Mouse (Mus musculus) forebrain, embryonic 16.5 days (tissue): ENCODE measurements around the gene Klk1b5. TPM values are rescaled to one million over a fixed set of nuclear protein-coding genes. Genes with fewer than 3 reads are reported as not detected.
"Not testable (repeated sequence)": the region's sequence is repeated elsewhere in the genome, so short reads cannot be mapped to it uniquely, and the experiment has no call there.

Experiments used
- ATAC-seq: fragments of 200-750 bp; cut with Nextera tagmentation; 2 replicates; pipeline ENCODE4 v1.8.0; 2017; ENCODE audit warnings: mild to moderate bottlenecking, moderate library complexity
- H3K27ac ChIP-seq: fragments of 300-500 bp; sonication (generic); 2 replicates; pipeline ENCODE4 v1.5.1; 2014; ENCODE audit warnings: low read length, control low read depth
- H3K27me3 ChIP-seq: fragments of 300-500 bp; sonication (generic); replicated peaks from 2 replicates; pipeline ENCODE4 v1.6.1; 2014; ENCODE audit warnings: low read length; ENCODE audit not compliant: control insufficient read depth, insufficient read depth
- H3K36me3 ChIP-seq: fragments of 300-500 bp; sonication (generic); 2 replicates; pipeline ENCODE4 v1.6.1; 2014; ENCODE audit not compliant: control insufficient read depth, insufficient read depth
- H3K4me1 ChIP-seq: fragments of 300-500 bp; sonication (generic); replicated peaks from 2 replicates; pipeline ENCODE4 v1.6.1; 2014; ENCODE audit warnings: low read length; ENCODE audit not compliant: control insufficient read depth, insufficient read depth
- H3K4me2 ChIP-seq: fragments of 300-500 bp; sonication (generic); 2 replicates; pipeline ENCODE4 v1.6.1; 2014; ENCODE audit warnings: mild to moderate bottlenecking, low read length, control low read depth
- H3K4me3 ChIP-seq: fragments of 300-500 bp; sonication (generic); replicated peaks from 2 replicates; pipeline ENCODE4 v1.5.1; 2014; ENCODE audit warnings: mild to moderate bottlenecking, low read length, control low read depth
- H3K9ac ChIP-seq: fragments of 300-500 bp; sonication (generic); replicated peaks from 2 replicates; pipeline ENCODE4 v1.6.1; 2014; ENCODE audit warnings: low read depth, low read length, control low read depth
- H3K9me3 ChIP-seq: fragments of 300-500 bp; sonication (generic); 2 replicates; pipeline ENCODE4 v1.6.1; 2016; ENCODE audit warnings: low read length; ENCODE audit not compliant: control insufficient read depth
- WGBS: fragments of 180-500 bp; shearing (Covaris S2); extraction: QIAGEN DNeasy Blood & Tissue Kit; methylation state at CpG from one replicate; pipeline ENCODE4 v1.1.7; 2014; 5-methylcytosine and 5-hydroxymethylcytosine counted together
- polyA plus RNA-seq: library from polyadenylated mRNA; unstranded; fragments of >200 nt; fragmentation: Nextera tagmentation; extraction: Ambion mirVana; gene quantifications from 2 replicates; pipeline ENCODE4 v1.2.1, GENCODE M21; 2015

Gene Klk1b5
- polyA plus RNA-seq = not detected in 2 replicates

- no peak for ATAC-seq
- H3K4me2 ChIP-seq = no peak within 1 kb of the TSS
- 85% methylated on average over 1 of the region's 1 CpGs for WGBS
- H3K9me3 ChIP-seq = no peaks in the 10 kb centered on the region
- no peaks in the 10 kb centered on the region for H3K4me1 ChIP-seq
- H3K4me3 ChIP-seq = no peak within 1 kb of the TSS
- no peaks in the 10 kb centered on the region for H3K27me3 ChIP-seq
- no peak within 1 kb of the TSS for H3K9ac ChIP-seq
- H3K36me3 ChIP-seq = no peaks in the 10 kb centered on the region
- no peak within 1 kb of the TSS for H3K27ac ChIP-seq
Observed at GRCm38 (mm10) chr7:44215645-44216044, at the start of gene Klk1b5. Gene Klk1b5, plus strand, starts transcription at chr7:44215945.

DNA sequence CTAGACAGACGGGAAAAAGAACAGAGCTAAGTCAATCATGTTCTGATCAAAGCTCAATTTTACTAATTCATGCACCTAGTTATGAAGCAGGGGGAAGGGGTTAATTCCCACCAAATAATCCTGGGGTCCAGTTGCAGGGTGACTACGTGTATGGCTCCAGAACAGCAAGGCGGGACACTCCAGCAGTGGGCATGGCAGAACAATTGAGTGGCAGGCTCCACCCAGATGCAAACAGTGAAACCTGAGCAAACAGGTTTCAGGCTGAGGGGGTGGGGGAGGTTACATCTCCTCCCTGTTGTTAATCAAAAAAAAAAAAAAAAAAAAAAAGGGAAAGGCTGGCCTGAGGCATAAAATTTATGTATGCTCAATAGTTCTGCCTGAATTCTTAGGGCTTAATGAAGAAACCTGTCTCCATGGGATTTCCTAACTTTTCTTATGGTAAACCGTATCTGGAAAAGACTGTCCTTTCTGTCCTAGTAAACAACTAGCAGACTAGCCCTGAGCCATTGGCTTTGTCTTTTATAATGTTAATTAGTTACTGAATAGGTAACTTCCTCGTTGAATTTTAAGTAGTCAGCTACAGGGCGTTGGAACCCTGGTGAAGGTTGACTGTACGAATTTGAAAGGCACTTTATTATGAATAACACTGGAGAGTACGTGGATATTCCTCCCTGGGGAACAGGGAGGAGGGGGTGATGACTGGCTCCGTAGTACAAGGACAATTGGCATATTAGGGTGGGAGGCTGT, 36.3 kb upstream of the Klk1b5 start:
- WGBS = 16% methylated on average over 9 of the region's 9 CpGs

DNA sequence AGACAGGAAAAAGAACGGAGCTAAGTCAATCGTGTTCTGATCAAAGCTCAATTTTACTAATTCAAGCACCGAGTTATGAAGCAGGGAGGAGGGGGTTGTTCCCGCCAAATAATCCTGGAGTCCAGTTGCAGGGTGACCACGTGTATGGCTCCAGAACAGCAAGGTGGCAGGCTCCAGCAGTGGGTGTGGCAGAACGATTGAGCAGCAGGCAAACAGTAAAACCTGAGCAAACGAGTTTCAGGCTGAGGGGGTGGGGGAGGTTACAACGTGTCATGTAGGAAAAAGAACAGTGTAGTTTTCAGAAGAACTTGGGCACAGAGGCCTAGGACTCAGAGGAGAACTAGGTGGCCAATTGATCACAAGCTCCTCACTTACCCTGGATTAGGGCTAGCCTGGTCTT, 29.2 kb upstream of the Klk1b5 start:
- not testable (repeated sequence) for H3K4me3 ChIP-seq, H3K36me3 ChIP-seq, H3K9me3 ChIP-seq, H3K4me2 ChIP-seq, H3K9ac ChIP-seq, H3K27ac ChIP-seq, H3K27me3 ChIP-seq, H3K4me1 ChIP-seq, ATAC-seq
- WGBS = 67% methylated on average over 8 of the region's 8 CpGs

More for the DNA sequence above, 36.3 kb upstream of the Klk1b5 start:
- no peaks in the 10 kb centered on the region for H3K27me3 ChIP-seq
- H3K4me2 ChIP-seq = no peak overlapping the region
- H3K4me3 ChIP-seq = no peak overlapping the region
- no peak overlapping the region for H3K9ac ChIP-seq
- no peaks in the 10 kb centered on the region for H3K4me1 ChIP-seq
- H3K9me3 ChIP-seq = no peaks in the 10 kb centered on the region
- ATAC-seq = no peak
- no peaks in the 10 kb centered on the region for H3K36me3 ChIP-seq
- H3K27ac ChIP-seq = no peak overlapping the region

- not testable (repeated sequence) for H3K4me3 ChIP-seq, H3K27ac ChIP-seq, H3K36me3 ChIP-seq, ATAC-seq, H3K4me2 ChIP-seq, H3K9ac ChIP-seq, H3K9me3 ChIP-seq, H3K4me1 ChIP-seq, H3K27me3 ChIP-seq
Observed at GRCm38 (mm10) chr7:44187936-44188335, 27.8 kb upstream of the Klk1b5 start, which contains the start of gene Klk1b24. Gene Klk1b24, plus strand, starts transcription at chr7:44188236.

- not testable (repeated sequence) for H3K4me2 ChIP-seq, H3K9me3 ChIP-seq, H3K27ac ChIP-seq, H3K4me1 ChIP-seq, H3K9ac ChIP-seq, H3K27me3 ChIP-seq, ATAC-seq, H3K4me3 ChIP-seq, H3K36me3 ChIP-seq
- WGBS = 87% methylated on average over 1 of the region's 1 CpGs
Observed at GRCm38 (mm10) chr7:44193466-44193865, 22.3 kb upstream of the Klk1b5 start.

DNA sequence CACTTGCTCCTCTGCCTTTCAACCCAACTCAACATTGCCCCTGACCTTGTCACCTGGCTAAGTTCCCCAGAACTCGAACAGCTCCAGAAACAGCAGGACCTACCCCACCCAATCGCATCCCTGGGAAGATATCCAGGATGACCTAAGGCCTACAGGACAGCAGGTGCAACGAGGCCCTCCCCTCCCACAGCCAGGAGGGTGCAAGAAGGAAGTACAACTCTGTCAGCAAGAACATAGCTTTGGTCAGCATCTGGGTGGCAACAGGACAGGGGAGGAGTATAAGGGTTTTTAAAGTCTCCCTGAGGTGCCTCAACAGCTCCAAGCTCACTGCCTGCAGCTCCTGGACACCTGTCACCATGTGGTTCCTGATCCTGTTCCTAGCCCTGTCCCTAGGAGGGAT, 17.9 kb upstream of the Klk1b5 start, which contains the start of gene Klk1b3:
Klk1b3 (plus strand) TSS at position 301 of the 400 bp plus-strand sequence.
- Histone ChIP-seq H3K27me3 (no peaks in the 10 kb centered on the region), H3K9me3 (no peaks in the 10 kb centered on the region), H3K36me3 (no peaks in the 10 kb centered on the region), H3K9ac (no peak within 1 kb of the TSS), H3K4me1 (no peaks in the 10 kb centered on the region), H3K27ac (no peak within 1 kb of the TSS), H3K4me3 (no peak within 1 kb of the TSS), H3K4me2 (no peak within 1 kb of the TSS)
- 72% methylated on average over 3 of the region's 3 CpGs for WGBS
- ATAC-seq = no peak

- H3K4me3 ChIP-seq, ATAC-seq, H3K27ac ChIP-seq, H3K27me3 ChIP-seq, H3K4me1 ChIP-seq, H3K9me3 ChIP-seq, H3K4me2 ChIP-seq, H3K36me3 ChIP-seq, H3K9ac ChIP-seq: not testable (repeated sequence)
- WGBS = 56% methylated on average over 3 of the region's 3 CpGs
Observed at GRCm38 (mm10) chr7:44207135-44207534, 8.6 kb upstream of the Klk1b5 start, which contains the start of gene Klk1b4. Gene Klk1b4, plus strand, starts transcription at chr7:44207435.

- no peaks in the 10 kb centered on the region for H3K4me1 ChIP-seq
- H3K4me3 ChIP-seq = no peak overlapping the region
- no peak overlapping the region for H3K9ac ChIP-seq
- WGBS = 79% methylated on average over 3 of the region's 3 CpGs
- H3K27me3 ChIP-seq = no peaks in the 10 kb centered on the region
- H3K36me3 ChIP-seq = no peaks in the 10 kb centered on the region
- no peak overlapping the region for H3K4me2 ChIP-seq
- no peak for ATAC-seq
- H3K27ac ChIP-seq = no peak overlapping the region
- H3K9me3 ChIP-seq = no peaks in the 10 kb centered on the region
Observed at GRCm38 (mm10) chr7:44208307-44208706, 7.4 kb upstream of the Klk1b5 start.

GRCm38 (mm10) chr7:44221601-44222000, 5.9 kb downstream of the Klk1b5 start:
- H3K4me2 ChIP-seq, H3K9ac ChIP-seq, H3K27me3 ChIP-seq, ATAC-seq, H3K4me3 ChIP-seq, H3K4me1 ChIP-seq, H3K9me3 ChIP-seq, H3K27ac ChIP-seq, H3K36me3 ChIP-seq: not testable (repeated sequence)
- 70% methylated on average over 8 of the region's 10 CpGs for WGBS
